Mouse (Mus musculus) lung, postnatal 10 days (tissue): ENCODE results near the gene Cic.
"Not testable (repeated sequence)": the region's sequence is repeated elsewhere in the genome, so short reads cannot be mapped to it uniquely, and the experiment has no call there.

ENCODE experiments used
- DNase-seq: peaks from one replicate; pipeline ENCODE4 v3.0.0; 2021

Cic gene

GRCm38 (mm10) chr7:25244562-25245369 lies 22.7 kb upstream of the Cic start:
- DNase-seq, result no peak

- peak; percentile 82 for DNase-seq
Observed at GRCm38 (mm10) chr7:25246079-25246758, 21.3 kb upstream of the Cic start.

- DNase-seq, result peak; percentile 47
Observed at GRCm38 (mm10) chr7:25246759-25247137, 20.8 kb upstream of the Cic start.

GRCm38 (mm10) chr7:25247498-25247897 lies 20.0 kb upstream of the Cic start:
- DNase-seq, result no peak

GRCm38 (mm10) chr7:25248018-25248647 lies 19.4 kb upstream of the Cic start:
- DNase-seq, result peak; percentile 64

- no peak for DNase-seq
Observed at GRCm38 (mm10) chr7:25248846-25249313, 18.6 kb upstream of the Cic start.

GRCm38 (mm10) chr7:25249314-25250140 lies 18.0 kb upstream of the Cic start:
- DNase-seq, result peak; percentile 88

GRCm38 (mm10) chr7:25250141-25250972 lies 17.1 kb upstream of the Cic start, which contains the start of gene Erf:
Gene Erf, minus strand, starts transcription at chr7:25250761.
- DNase-seq, result peak; percentile 97

- DNase-seq, result peak; percentile 92
Observed at GRCm38 (mm10) chr7:25251071-25251791, 16.3 kb upstream of the Cic start.

GRCm38 (mm10) chr7:25251822-25252221 lies 15.7 kb upstream of the Cic start:
- DNase-seq, result no peak

GRCm38 (mm10) chr7:25261896-25262295 lies 5.6 kb upstream of the Cic start:
- DNase-seq, result no peak

- DNase-seq, result no peak
Observed at GRCm38 (mm10) chr7:25263968-25264870, 3.3 kb upstream of the Cic start.

GRCm38 (mm10) chr7:25265743-25266142 lies 1.8 kb upstream of the Cic start:
- not testable (repeated sequence) for DNase-seq

GRCm38 (mm10) chr7:25266180-25266962 lies 1.1 kb upstream of the Cic start:
- no peak for DNase-seq

- DNase-seq, result peak; percentile 100
Observed at GRCm38 (mm10) chr7:25267751-25268463, 403 bp downstream of the Cic start.

- no peak for DNase-seq
Observed at GRCm38 (mm10) chr7:25268588-25268987, 1.1 kb downstream of the Cic start.

- DNase-seq, result peak; percentile 8
Observed at GRCm38 (mm10) chr7:25269029-25269428, 1.5 kb downstream of the Cic start.

GRCm38 (mm10) chr7:25269545-25270271 lies 2.2 kb downstream of the Cic start:
- peak; percentile 22 for DNase-seq
